Mouse (Mus musculus): ENCODE results near the gene Trmt44.

Trmt44 gene

DNA sequence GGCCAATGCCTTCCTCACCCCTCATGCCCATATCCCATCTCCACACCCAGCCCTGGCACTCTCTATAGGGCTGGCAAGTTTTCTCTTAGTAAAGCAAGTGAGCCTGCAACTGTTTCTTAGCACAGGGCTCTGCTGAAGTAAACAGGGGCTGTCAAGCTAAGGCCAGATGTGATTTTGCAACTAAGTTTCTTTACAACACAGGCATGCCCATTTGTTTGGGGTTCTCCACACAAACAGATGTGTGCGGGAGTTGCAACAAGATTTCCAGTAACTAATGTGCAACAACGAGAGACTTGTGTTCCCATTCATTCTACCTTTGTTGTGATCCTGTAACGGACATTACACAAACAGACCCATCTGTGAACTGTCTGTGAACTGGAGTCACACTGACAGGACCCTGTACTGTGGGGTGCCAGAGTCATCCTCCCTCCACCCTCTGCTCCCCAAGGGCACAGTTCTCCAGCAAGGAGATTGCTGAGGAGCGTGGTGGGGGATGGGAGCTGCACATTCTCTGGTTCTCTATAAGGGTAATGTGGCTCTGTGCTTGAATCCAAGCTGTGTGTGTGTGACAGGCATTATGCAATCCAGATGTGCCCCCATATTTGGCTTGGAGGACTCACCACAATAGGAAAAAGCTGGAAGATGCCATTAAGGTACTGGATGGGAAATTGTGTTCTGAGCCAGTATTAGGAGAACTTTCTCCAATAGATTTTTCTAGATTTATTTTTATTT lies 33.6 kb downstream of the Trmt44 start:
- CTCF ChIA-PET, result no interaction called here

DNA sequence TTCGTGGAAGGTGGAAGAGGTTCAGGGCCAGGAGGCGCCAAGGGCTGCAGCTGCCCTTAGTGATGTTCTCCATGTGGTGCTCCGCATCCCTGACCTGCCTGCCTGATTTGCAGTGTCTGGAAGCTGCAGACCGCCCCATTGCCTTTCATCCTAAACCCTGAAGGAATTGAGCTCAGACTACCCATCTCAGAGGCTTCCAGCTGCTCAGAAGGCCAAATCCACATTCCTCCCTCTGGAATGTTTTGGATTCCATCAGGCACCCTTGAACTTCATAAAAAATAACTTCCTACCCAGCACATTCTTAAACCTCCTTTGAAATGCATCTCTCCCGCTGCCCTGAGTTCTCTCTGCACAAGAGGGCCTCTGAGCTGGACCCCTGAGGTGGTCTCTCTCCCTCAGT lies 34.3 kb downstream of the Trmt44 start:
- CTCF ChIA-PET, result no interaction called here

DNA sequence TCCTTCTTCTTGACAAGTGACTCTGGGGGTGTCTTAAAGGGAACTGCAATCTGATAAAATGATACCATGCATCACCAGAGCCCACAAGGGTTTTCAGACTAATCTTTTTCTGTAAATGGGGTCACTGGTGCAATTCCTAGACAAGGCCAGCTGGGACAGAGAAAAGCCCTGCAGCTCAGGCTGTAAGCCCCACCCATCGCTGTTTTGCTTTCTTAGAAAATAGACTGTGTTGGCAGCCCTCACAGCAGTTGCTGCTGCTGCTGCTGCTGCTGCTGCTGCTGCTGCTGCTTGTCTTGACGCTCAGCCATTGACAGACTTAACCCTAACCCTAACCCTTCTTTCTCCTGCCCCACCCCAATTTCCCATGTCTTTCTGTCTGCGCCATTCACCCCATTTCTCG lies 35.3 kb downstream of the Trmt44 start:
- CTCF ChIA-PET, result no interaction called here

DNA sequence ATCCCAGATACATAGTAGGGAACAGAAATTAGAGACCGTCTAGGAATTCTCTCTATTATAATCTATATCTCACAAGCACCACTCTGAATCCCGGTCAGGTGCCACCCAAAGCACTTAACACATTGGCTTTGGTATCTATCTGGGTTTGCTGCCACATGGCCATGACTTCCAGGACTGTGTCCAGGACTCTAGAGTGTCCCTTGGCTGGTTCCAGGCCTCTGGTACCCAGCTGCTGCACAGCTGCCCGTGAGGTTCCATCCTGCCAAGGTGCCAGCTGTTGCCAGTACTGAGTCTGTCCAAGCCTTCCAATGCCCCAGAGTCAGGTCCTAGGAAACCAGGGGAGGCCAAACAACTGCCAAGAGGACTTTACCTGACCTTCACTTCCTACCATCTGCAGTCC lies 36.8 kb downstream of the Trmt44 start:
- CTCF ChIA-PET, result no interaction called here

DNA sequence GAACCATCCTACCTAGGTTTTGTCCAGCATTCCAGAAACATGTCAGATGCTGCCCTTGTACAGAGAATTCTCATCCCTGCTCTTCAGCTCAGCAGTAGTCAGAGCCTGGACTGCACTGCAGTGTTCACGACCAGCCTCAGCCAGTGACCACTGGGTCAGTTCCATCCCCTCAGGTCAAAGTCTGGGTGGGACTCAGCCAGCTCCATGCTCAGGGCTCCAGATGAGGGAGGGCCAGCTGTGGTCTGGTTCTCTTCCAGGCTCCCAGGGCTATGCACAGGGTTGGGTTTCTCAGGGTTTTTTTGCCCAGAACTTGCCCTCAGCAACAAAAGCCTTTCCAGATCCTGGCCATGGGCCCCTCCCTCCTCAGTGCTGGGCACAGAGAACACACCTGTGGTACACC lies 37.4 kb downstream of the Trmt44 start:
- CTCF ChIA-PET, result no interaction called here

DNA sequence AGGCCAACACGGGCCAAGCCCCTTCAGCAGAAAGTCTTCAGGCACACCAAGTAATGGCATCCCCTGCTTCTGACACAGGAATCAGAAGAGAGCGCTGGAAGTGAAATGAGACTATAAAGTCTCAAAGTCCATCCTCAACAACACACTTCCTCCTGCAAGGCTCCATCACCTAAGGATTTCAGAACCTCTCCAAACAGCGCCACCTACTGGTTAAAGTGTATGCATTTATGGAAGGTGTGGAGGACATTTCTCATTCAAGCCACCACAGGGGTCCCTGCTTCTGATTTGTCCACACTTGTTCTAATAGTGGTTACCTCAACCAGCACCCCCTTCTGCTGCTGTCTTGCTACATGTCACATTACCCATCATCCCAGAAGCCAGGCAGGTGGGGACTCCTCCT lies 38.6 kb downstream of the Trmt44 start:
- CTCF ChIA-PET, result no interaction called here

DNA sequence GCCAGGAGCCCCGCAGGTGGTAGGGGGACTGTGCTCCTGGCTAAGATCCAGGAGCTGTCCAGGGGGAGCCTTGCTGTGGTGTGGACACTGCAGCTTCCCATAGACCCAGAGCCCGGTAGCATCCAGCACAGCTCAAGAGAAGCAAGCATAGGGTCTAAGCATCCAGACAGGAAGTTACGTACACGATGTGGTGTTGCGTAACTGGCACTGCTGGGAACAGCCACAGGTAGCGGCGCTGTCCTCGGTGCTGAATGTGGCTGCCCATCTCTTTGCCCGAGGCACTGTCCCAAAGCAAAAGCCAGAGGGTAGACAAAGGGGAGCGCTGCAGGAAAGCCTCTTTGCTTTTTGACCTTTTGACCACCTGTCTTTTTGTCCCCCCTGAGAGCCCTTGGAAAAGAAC lies 43.3 kb downstream of the Trmt44 start:
- CTCF ChIA-PET, result no interaction called here

DNA sequence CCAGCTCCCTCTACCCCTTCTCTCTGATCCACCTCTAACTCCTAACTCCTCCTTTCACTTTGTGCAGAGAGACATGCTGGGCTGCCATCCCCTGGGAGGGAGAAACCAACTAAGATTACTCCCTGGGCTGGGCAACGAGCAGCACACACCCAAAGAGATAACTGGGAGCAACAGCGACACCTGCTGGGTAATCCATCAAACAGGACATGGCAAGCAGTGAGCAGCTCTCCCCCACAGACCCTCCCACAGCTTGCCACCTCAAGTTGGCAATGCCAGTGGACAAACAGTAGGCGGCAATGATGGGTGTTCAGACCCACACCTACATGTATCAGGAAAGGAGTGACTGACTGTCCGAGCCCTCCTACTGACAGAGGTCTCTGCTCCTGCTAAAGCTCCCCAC lies 44.4 kb downstream of the Trmt44 start:
- CTCF ChIA-PET, result no interaction called here

DNA sequence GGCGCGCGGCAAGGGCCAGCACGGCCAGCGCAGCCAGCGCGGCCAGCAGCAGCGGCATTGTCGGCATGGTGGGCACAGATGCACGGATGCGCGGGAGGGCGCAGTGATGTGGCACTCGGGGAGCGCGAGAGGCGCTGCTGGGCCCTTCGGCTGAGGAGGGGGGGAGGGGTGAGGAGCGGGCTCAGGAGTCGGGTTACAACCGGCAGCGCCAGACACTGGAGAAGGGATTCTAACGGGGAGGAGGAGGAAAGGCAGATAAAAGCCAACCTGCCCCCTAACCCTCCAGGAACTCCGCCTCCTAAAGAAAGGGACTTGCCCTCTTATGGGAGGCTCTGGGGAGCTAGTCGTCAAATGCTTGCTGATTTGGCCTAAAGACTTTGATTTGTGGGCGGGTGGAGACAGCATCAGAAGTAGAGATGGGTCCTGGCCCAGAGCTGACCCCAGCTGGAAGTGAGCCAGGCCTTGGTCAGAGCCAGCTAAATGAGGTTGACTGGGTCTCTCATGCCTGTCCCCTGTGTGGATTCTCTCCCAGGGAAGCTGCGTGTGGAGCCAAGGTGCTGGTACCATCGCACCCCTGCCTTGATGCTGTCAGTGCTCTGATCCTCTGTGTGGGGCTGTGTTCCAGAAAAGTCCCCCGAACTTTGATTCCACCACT lies 49.3 kb downstream of the Trmt44 start, which contains the start of gene Cpz:
Cpz (minus strand) TSS at position 230 of the 655 bp plus-strand sequence.
- CTCF ChIA-PET, result no interaction called here

DNA sequence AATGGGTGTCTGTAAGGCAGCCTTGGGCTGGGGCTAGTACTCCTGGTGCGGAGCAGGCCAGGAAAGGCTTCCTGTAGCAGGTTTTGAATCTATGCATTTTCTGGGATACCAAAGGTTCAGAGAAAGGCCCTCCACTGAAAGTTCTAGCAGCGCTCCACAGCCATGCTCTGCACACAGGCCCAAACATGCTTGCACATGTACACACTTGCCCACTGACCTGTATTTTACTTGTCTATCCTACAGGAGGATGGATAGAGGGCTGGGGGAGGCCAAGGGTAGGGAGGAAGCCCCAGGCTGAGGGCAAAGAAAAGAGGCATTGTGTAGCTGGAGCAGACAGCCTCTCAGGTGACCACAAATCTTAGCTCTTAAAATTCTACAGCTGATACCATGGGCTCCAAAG lies 50.5 kb downstream of the Trmt44 start:
- CTCF ChIA-PET, result no interaction called here

DNA sequence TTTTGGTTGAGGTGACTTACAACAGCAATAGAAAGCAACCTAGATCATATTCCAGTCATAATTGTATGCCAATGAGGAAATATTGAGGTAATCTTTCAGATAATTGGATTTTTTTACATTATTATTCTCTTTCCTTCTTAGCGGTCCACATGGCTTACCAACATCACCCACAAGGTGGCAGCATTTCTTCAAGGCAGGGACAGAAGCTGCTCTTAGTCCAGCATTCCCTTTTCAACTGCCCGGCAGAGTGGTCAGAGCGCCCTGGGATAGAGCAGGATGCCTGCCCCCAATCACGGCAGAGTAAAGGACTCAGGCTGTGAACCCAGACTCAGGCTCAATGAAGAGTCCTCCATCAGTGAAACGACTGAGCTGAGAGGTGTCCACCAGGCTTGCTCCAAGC lies 51.1 kb downstream of the Trmt44 start:
- CTCF ChIA-PET, result no interaction called here

DNA sequence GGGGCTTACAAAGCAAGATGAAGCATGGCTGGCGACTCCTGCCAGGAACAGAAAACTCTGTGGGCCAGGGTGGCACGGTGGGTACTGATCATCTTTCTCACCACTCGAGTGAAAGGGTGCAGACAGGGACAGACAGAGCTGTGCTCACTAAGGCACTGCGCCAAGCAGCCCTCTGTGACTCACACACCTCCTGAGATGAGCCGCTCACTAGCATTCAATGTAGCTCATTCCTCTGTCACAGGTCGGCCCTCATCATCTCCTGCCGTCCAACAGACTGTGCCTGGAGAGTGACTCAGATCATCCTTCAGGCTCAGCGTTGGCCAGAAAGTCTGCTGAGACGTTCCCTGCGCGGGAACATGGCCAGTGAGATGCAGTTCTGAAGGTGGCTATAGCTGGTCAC lies 58.1 kb downstream of the Trmt44 start:
- CTCF ChIA-PET, result no interaction called here

DNA sequence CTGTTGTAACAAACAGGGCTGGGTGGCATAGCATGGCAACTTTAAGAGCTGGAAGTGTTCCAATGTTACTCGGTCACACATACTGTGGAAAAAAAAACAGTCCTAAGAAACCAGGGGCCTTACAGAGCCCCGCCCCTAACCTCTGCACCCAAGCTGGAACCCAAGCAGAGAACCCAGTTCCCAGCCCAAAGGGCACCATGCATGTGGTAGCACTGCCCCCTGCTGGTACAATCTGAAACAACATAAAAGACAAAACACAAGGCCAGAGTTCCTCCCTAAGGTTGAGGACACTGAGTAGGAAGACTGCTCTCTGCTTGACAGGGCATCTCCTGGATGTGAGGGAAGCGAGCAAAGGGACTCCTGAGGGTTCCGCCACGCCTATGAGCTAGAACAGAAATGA lies 64.3 kb downstream of the Trmt44 start:
- CTCF ChIA-PET, result interaction anchor here (0.5 to 0.6 kb wide), 2 partner anchors 62 to 429 kb away, joined by 3 to 8 read pairs; no protein-coding TSS in a partner anchor

All from spleen, embryonic (tissue).